Mouse (Mus musculus) MEL (cell line): ENCODE results near the gene Kalrn.

Source experiments
- KAT2A ChIP-seq: conservative IDR thresholded peaks from 2 replicates; pipeline ENCODE4 v1.6.1; 2012; ENCODE audit warnings: low read depth, low read length, improper control_type of control experiment, inconsistent platforms
- NELFE ChIP-seq: IDR thresholded peaks from 2 replicates; pipeline ENCODE4 v1.6.1; 2011; ENCODE audit warnings: low read depth, low read length, improper control_type of control experiment
- POLR2A ChIP-seq, 2 experiments: IDR thresholded peaks; 2 replicates each; pipeline ENCODE4 v1.6.1; 2011 to 2012; ENCODE audit warnings: low read length in 2 of 2, mild to moderate bottlenecking in 2 of 2, control low read depth in 1 of 2, improper control_type of control experiment in 1 of 2, low read depth in 1 of 2, moderate library complexity in 1 of 2; ENCODE audit not compliant: control insufficient read depth in 1 of 2, insufficient read depth in 1 of 2, poor library complexity in 1 of 2
- SMC3 ChIP-seq: IDR thresholded peaks from 2 replicates; pipeline ENCODE4 v1.6.1; 2011; ENCODE audit warnings: low read depth, low read length, improper control_type of control experiment
- ZMIZ1 ChIP-seq: IDR thresholded peaks from 2 replicates; pipeline ENCODE4 v1.6.1; 2012; ENCODE audit warnings: low read depth, mild to moderate bottlenecking, inconsistent platforms, low read length, improper control_type of control experiment, moderate library complexity
- ZNF384 ChIP-seq: IDR thresholded peaks from 2 replicates; pipeline ENCODE4 v1.6.1; 2012; ENCODE audit warnings: low read depth, mild to moderate bottlenecking, inconsistent platforms, low read length, improper control_type of control experiment

GRCm38 (mm10) chr16:33967283-33967640, 606.1 kb downstream of the Kalrn start:
- no peak for TF ChIP-seq NELFE
- TF ChIP-seq ZNF384, result no peak
- TF ChIP-seq ZMIZ1, result no peak
- no peak for TF ChIP-seq POLR2A (IDR thresholded peaks at IDR 0.05; ENCODE audit: control insufficient read depth in 1 of 2, insufficient read depth in 1 of 2, low read depth in 1 of 2, low read length in 2 of 2, poor library complexity in 1 of 2)
- TF ChIP-seq KAT2A, result no peak
- TF ChIP-seq SMC3, result no peak
